Mouse (Mus musculus) spleen, postnatal 10 days (tissue): ENCODE results near the gene Gpr27.

ENCODE experiments used
- DNase-seq, 2 experiments: peaks; one replicate each; pipeline ENCODE4 v3.0.0; 2021 to 2022; ENCODE audit warnings: low spot score in 2 of 2

The Gpr27 gene

GRCm38 (mm10) chr6:99692206-99692915 lies at the start of gene Gpr27:
Gpr27 (plus strand) TSS chr6:99692679.
- peak in 1 of 2 experiments; percentile 20 for DNase-seq

GRCm38 (mm10) chr6:99643439-99644199 lies 48.9 kb upstream of the Gpr27 start:
- DNase-seq = no peak

GRCm38 (mm10) chr6:99644386-99644785 lies 48.1 kb upstream of the Gpr27 start:
- no peak for DNase-seq

- DNase-seq = no peak
Measured at GRCm38 (mm10) chr6:99644876-99645275, 47.6 kb upstream of the Gpr27 start.

- DNase-seq = no peak
Measured at GRCm38 (mm10) chr6:99646344-99646743, 46.1 kb upstream of the Gpr27 start.

- DNase-seq = no peak
Measured at GRCm38 (mm10) chr6:99649307-99649706, 43.2 kb upstream of the Gpr27 start.

GRCm38 (mm10) chr6:99652341-99652740 lies 40.1 kb upstream of the Gpr27 start:
- DNase-seq = no peak

- no peak for DNase-seq
Measured at GRCm38 (mm10) chr6:99654343-99654742, 38.1 kb upstream of the Gpr27 start.

GRCm38 (mm10) chr6:99655488-99655887 lies 37.0 kb upstream of the Gpr27 start:
- DNase-seq = peak in 1 of 2 experiments; percentile 26

- DNase-seq = no peak
Measured at GRCm38 (mm10) chr6:99656088-99656487, 36.4 kb upstream of the Gpr27 start.

- DNase-seq = no peak
Measured at GRCm38 (mm10) chr6:99658586-99658985, 33.9 kb upstream of the Gpr27 start.

- DNase-seq = no peak
Measured at GRCm38 (mm10) chr6:99660443-99660842, 32.0 kb upstream of the Gpr27 start.

GRCm38 (mm10) chr6:99663232-99663631 lies 29.2 kb upstream of the Gpr27 start:
- DNase-seq = no peak

- DNase-seq = no peak
Measured at GRCm38 (mm10) chr6:99665457-99666317, 26.8 kb upstream of the Gpr27 start.

- peak; percentile 27 to 41 for DNase-seq
Measured at GRCm38 (mm10) chr6:99666318-99667171, 25.9 kb upstream of the Gpr27 start, which contains the start of the genes Eif4e3 and Gm20696. Eif4e3 (minus strand) TSS chr6:99666771. Gm20696 (minus strand) TSS chr6:99666797.

GRCm38 (mm10) chr6:99667290-99667689 lies 25.2 kb upstream of the Gpr27 start:
- DNase-seq = no peak

- DNase-seq = no peak
Measured at GRCm38 (mm10) chr6:99669481-99670325, 22.8 kb upstream of the Gpr27 start.

GRCm38 (mm10) chr6:99670481-99671119 lies 21.9 kb upstream of the Gpr27 start:
- DNase-seq = peak in 1 of 2 experiments; percentile 55

- DNase-seq = no peak
Measured at GRCm38 (mm10) chr6:99671768-99672167, 20.7 kb upstream of the Gpr27 start.

- DNase-seq = no peak
Measured at GRCm38 (mm10) chr6:99674482-99674881, 18.0 kb upstream of the Gpr27 start.
